Mouse (Mus musculus) C2C12 (cell line): ENCODE measurements around the gene Dixdc1. TPM values are rescaled to one million over a fixed set of nuclear protein-coding genes. Genes with fewer than 3 reads are reported as not detected.

Experiments
- H3K27me3 ChIP-seq: one replicate; pipeline ENCODE4 v1.6.1; 2011; ENCODE audit not compliant: control insufficient read depth, insufficient read depth, insufficient read length
- H3K36me3 ChIP-seq: one replicate; pipeline ENCODE4 v1.6.1; 2011; ENCODE audit not compliant: control insufficient read depth, insufficient read depth
- H3K4me3 ChIP-seq: one replicate; pipeline ENCODE4 v1.5.1; 2011; ENCODE audit warnings: mild to moderate bottlenecking, control low read depth; ENCODE audit not compliant: poor library complexity, insufficient read depth, severe bottlenecking
- H3K79me2 ChIP-seq: one replicate; pipeline ENCODE4 v1.6.1; 2011; ENCODE audit not compliant: control insufficient read depth, insufficient read depth
- H3K79me3 ChIP-seq: one replicate; pipeline ENCODE4 v1.6.1; 2011; ENCODE audit warnings: low read depth, control low read depth
- H3ac ChIP-seq: one replicate; pipeline ENCODE3; 2011; ENCODE audit warnings: low read depth; ENCODE audit not compliant: control insufficient read depth, insufficient read length
- CEBPB ChIP-seq: IDR thresholded peaks from one replicate; pipeline ENCODE4 v1.6.1; 2011; ENCODE audit warnings: low read depth, mild to moderate bottlenecking, control low read depth, moderate library complexity
- CTCF ChIP-seq: IDR thresholded peaks from one replicate; pipeline ENCODE4 v1.5.1; 2011; ENCODE audit not compliant: control insufficient read depth, insufficient read depth, insufficient read length
- FOSL1 ChIP-seq: IDR thresholded peaks from one replicate; pipeline ENCODE4 v1.8.0; 2011; ENCODE audit warnings: mild to moderate bottlenecking, low read length; ENCODE audit not compliant: poor library complexity, insufficient read depth, severe bottlenecking
- MAX ChIP-seq: IDR thresholded peaks from one replicate; pipeline ENCODE4 v1.6.1; 2011; ENCODE audit warnings: mild to moderate bottlenecking, control low read depth
- MYOD1 ChIP-seq: IDR thresholded peaks from one replicate; pipeline ENCODE4 v1.6.1; 2011; ENCODE audit warnings: low read depth; ENCODE audit not compliant: control insufficient read depth, insufficient read length
- MYOG ChIP-seq: IDR thresholded peaks from one replicate; pipeline ENCODE4 v1.6.1; 2011; ENCODE audit not compliant: control insufficient read depth, insufficient read length; ENCODE audit errors: extremely low read depth
- USF1 ChIP-seq: IDR thresholded peaks from one replicate; pipeline ENCODE4 v1.6.1; 2011; ENCODE audit warnings: low read depth, mild to moderate bottlenecking, control low read depth, moderate library complexity
- polyA plus RNA-seq: library from polyadenylated mRNA; unstranded; fragments of >200 nt; fragmentation: generic; extraction: Trizol; gene quantifications from one replicate; pipeline ENCODE4 v1.2.1, GENCODE M21; 2012; ENCODE audit warnings: missing spikeins

Dixdc1 gene
- polyA plus RNA-seq, 1 experiment = 1.2 TPM

- TF ChIP-seq MAX = no peak
- TF ChIP-seq CEBPB = no peak
- no peak for TF ChIP-seq FOSL1
- no peak for TF ChIP-seq USF1
- no peak for TF ChIP-seq MYOD1
- TF ChIP-seq MYOG = no peak
- TF ChIP-seq CTCF = no peak
- no peaks in the 10 kb centered on the region for H3K36me3 ChIP-seq
- no peaks in the 10 kb centered on the region for H3K79me2 ChIP-seq
- H3K27me3 ChIP-seq = no peaks in the 10 kb centered on the region
- no peak overlapping the region for H3K4me3 ChIP-seq
- no peaks in the 10 kb centered on the region for H3K79me3 ChIP-seq
- no peak overlapping the region for H3ac ChIP-seq
Observed at GRCm38 (mm10) chr9:50761520-50762243, 22.4 kb upstream of the Dixdc1 start.

DNA sequence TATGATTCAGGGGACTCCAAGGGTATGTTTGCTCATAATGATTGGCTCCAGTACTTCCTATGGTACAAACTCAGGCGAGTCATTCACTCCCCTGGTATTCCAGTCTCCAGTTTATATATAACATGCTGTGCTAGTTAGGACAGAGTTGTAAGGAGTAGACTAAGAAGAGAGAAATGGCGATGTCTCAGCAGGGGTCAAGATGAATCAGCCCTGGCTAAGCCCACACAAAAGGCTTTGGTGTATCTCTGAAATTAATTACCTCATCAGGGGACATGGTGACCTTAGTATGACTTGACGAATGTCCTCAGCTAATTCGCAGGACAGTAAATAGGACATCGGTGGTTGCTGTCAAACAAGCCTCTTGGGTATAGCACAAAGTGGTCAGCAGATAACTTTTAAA, 17.4 kb upstream of the Dixdc1 start:
- H3K79me3 ChIP-seq = no peaks in the 10 kb centered on the region

DNA sequence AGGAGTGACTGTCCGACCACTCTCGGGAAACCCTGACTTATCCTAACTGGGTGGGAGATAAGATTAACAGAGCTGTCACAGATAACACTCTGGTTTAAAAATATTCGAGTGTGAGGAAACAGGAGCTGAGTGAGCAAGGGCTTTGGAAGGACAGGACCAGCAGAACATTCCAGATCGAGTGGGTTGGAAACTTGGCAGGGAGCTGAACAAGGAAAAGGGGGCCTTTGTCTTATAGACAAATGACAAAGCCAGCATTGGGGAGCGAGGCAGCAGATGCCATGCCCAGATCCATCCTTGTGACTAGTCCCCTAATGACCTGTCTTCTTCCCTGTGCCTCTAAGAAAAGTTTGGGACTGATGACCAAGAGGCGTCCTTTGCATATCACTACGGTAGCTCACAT, 14.6 kb upstream of the Dixdc1 start:
- Histone ChIP-seq H3K79me2 (no peaks in the 10 kb centered on the region), H3ac (no peak overlapping the region), H3K4me3 (no peak overlapping the region)

More for the DNA sequence above, 17.4 kb upstream of the Dixdc1 start:
- no peaks in the 10 kb centered on the region for H3K79me2 ChIP-seq
- H3K36me3 ChIP-seq = no peaks in the 10 kb centered on the region
- no peaks in the 10 kb centered on the region for H3K27me3 ChIP-seq
- TF ChIP-seq FOSL1 = no peak
- TF ChIP-seq CTCF = no peak
- no peak for TF ChIP-seq MYOD1
- no peak for TF ChIP-seq USF1
- TF ChIP-seq MYOG = no peak
- TF ChIP-seq MAX = no peak
- no peak for TF ChIP-seq CEBPB
- no peak overlapping the region for H3ac ChIP-seq
- no peak overlapping the region for H3K4me3 ChIP-seq

DNA sequence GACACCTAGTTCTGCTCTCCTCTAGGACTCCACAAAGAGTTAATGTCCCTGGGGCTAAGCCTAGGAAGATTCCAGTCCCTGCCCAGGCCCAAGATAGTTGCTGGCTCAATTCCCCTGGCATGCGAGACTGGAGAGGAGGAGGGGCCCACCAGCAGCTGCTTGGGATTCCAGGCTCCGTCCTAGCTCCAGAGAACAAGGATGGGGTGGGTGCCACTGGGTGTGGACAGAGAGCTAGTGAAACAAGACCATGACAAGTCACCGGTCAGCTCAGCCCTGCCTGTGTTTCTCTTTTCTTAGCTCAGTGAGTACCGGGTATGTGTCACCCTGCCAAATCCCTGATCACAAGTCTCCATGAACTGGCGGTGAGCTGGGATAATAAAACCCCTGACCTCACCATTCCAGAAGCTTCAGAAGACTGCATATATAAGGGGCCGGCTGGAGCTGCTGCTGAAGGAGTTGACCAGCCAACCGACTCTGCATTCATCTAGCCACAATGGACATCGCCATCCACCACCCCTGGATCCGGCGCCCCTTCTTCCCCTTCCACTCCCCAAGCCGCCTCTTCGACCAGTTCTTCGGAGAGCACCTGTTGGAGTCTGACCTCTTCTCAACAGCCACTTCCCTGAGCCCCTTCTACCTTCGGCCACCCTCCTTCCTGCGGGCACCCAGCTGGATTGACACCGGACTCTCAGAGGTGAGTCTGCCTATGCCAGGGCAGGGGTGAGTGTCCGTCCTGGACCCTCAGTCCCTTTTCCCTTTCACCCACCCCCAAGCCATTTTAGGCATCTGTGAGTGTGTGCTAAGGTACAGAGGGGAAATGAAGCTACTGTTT, 13.7 kb upstream of the Dixdc1 start:
- H3K36me3 ChIP-seq = no peaks in the 10 kb centered on the region
- no peaks in the 10 kb centered on the region for H3K79me2 ChIP-seq
- TF ChIP-seq CEBPB = no peak
- no peak for TF ChIP-seq MYOG
- no peak for TF ChIP-seq CTCF
- no peak for TF ChIP-seq MAX
- no peak for TF ChIP-seq FOSL1
- no peak for TF ChIP-seq USF1
- TF ChIP-seq MYOD1 = peak; percentile 43
- peak overlapping the region; percentile 31 for H3K4me3 ChIP-seq
- no peaks in the 10 kb centered on the region for H3K27me3 ChIP-seq
- peak overlapping the region; percentile 36 for H3ac ChIP-seq
- H3K79me3 ChIP-seq = no peaks in the 10 kb centered on the region

More for the DNA sequence above, 14.6 kb upstream of the Dixdc1 start:
- H3K27me3 ChIP-seq = no peaks in the 10 kb centered on the region
- no peaks in the 10 kb centered on the region for H3K79me3 ChIP-seq
- H3K36me3 ChIP-seq = no peaks in the 10 kb centered on the region
- TF ChIP-seq MAX = no peak
- no peak for TF ChIP-seq MYOD1
- no peak for TF ChIP-seq FOSL1
- TF ChIP-seq USF1 = no peak
- TF ChIP-seq MYOG = no peak
- no peak for TF ChIP-seq CEBPB

DNA sequence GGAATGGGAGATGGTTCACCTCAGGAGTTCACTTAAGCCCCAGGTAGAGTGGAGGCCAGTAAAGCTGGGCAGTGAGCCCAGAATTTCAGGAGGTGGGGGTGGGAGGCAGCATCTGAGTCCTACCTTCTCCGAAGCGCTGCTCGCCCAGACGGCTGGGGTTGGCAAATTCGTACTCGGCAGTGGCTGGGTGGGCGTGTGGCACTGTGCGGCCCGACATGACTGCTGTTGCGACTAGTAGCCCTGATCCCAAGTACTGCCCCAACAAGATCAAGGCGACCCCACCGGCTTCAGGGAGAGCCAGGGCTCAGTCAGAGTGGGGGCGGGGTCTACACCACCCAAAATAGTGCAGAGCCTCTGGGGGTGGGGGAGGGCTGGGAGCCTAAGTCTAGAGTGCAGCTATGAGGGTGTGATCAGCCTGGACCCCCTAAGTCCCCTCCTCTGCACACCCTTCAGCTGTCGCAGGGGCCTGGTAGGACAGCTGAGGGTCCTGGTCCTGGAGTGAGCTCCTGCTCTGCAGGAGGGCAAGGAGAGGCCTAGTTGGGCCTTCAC, 12.8 kb upstream of the Dixdc1 start, which contains the start of gene Hspb2:
Gene Hspb2, minus strand, starts transcription at position 301 of the 549 bp plus-strand sequence.
- Histone ChIP-seq H3K79me2 (no peaks in the 10 kb centered on the region), H3K27me3 (no peaks in the 10 kb centered on the region), H3K4me3 (peak within 1 kb of the TSS; percentile 31), H3K36me3 (no peaks in the 10 kb centered on the region), H3K79me3 (no peaks in the 10 kb centered on the region), H3ac (peak within 1 kb of the TSS; percentile 72)
- TF ChIP-seq MYOD1 (no peak), MYOG (no peak), CTCF (no peak), MAX (no peak), FOSL1 (no peak), CEBPB (no peak), USF1 (no peak)
